9 mouse cellular contexts compared by ENCODE assay signal in the genomic region with DNA sequence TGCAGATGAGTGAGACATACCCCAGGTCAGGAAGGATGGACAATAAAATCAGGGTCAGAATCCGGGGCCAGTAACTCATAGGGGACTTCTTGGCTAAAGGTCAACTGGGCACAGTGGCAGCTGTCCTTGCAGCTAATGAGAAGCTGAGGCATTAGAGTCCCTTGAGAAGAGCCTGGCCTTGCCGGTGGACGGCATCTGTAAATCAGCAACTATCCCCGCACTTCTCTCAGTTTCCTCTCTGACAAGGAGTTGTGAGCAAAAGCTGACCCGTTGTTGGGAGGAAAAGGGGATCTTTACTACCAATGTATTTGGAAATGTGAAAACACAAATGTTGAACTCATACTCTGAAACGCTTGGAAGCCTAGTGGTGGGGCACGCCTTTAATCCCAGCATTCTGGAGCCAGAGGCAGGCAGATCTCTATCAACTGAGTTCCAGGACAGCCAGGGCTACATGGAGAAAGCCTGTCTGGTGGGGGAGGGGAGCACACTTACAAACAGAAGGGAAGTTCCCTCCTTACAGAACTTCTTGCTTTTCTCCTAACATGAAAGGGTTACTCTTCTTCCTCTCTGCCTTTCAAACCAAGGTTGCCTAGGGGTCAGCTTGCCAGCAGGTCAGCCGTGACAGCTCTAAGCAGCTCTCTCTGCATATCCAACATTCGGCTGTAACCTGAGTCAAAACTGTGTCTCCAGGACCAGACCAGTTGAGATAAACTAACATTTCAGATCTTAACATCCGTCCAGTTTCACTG. TPM values are rescaled to one million over a fixed set of nuclear protein-coding genes. Genes with fewer than 3 reads are reported as not detected.
DNase-seq lines count a peak whose midpoint lies in the region; TF ChIP-seq lines count a peak whose summit lies in the region.
"Had no signal": no experiment of that assay in that cellular context is flagged by ENCODE, and none has a peak within 500 bp of the region (broad histone marks: within the 10 kb centered on the region; RNA-seq: fewer than 3 reads in every experiment).

No protein-coding gene starts in this region.

- H3K4me3 ChIP-seq in ES-E14 (ENCODE audit: insufficient read depth in 1 of 2, low read depth in 1 of 2, low read length in 2 of 2, poor library complexity in 1 of 2, severe bottlenecking in 1 of 2), result peak overlapping the region in 1 of 2 experiments; percentile 9; a peak in 1 of 4 replicates
- H3K4me3 ChIP-seq in heart, embryonic 10.5 days, result peak overlapping the region; percentile 3; the same call in 1 of the 2 replicates
- H3K4me3 ChIP-seq: limb, embryonic 12.5 days had no signal

- peak; percentile 19 to 54 for DNase-seq in heart, adult 18-20 months
- no peak for DNase-seq in heart, adult 11 months
- DNase-seq in ES-E14 (ENCODE audit: low read depth, low spot score) (no peak), adipocyte (ENCODE audit: low spot score) (no peak)
- no peak for DNase-seq in heart, embryonic 10.5 days (ENCODE audit: low spot score)
- peak; percentile 30 for DNase-seq in kidney, postnatal 10 days
- DNase-seq in cerebellum, postnatal 36 days, result no peak
- no peak for DNase-seq in Muller cell, postnatal 12 days (ENCODE audit: inconsistent ontology term)

- peak overlapping the region; percentile 91 for H3K27ac ChIP-seq in ES-E14 (ENCODE audit: insufficient read depth, low read depth, low read length, poor library complexity, severe bottlenecking)
- peak overlapping the region; percentile 47 for H3K27ac ChIP-seq in heart, embryonic 10.5 days
- H3K27ac ChIP-seq: limb, embryonic 12.5 days had no signal

- WGBS in heart, embryonic 10.5 days, result 55% methylated on average over 10 of the region's 10 CpGs

- no peaks in the 10 kb centered on the region for H3K9me3 ChIP-seq in ES-E14 (ENCODE audit: control insufficient read depth, insufficient read depth, low read depth, low read length)
- H3K9me3 ChIP-seq in heart, embryonic 10.5 days, result no peaks in the 10 kb centered on the region
- H3K9me3 ChIP-seq: limb, embryonic 12.5 days had no signal

- no peaks in the 10 kb centered on the region for H3K27me3 ChIP-seq in heart, embryonic 10.5 days (ENCODE audit: insufficient read depth, poor library complexity, severe bottlenecking)
- H3K27me3 ChIP-seq: limb, embryonic 12.5 days had no signal

- in situ Hi-C loops in ES-E14 (cut with MboI; ENCODE audit: low sequenced_read_pairs in 2 of 2, unreplicated experiment in 2 of 2), result no loop called here

- H3K4me1 ChIP-seq in ES-E14 (ENCODE audit: control insufficient read depth in 2 of 2, insufficient read depth in 2 of 2, low read length in 2 of 2, poor library complexity in 1 of 2), result peaks cover 3 to 10% of the 10 kb centered on the region in 2 experiments; a peak in 3 of 4 replicates
- H3K4me1 ChIP-seq in heart, embryonic 10.5 days, result peaks cover 12% of the 10 kb centered on the region
- H3K4me1 ChIP-seq: limb, embryonic 12.5 days had no signal

- peak overlapping the region; percentile 74 for H3K9ac ChIP-seq in ES-E14 (ENCODE audit: insufficient read depth, low read depth, low read length, poor library complexity, severe bottlenecking)
- H3K9ac ChIP-seq: limb, embryonic 12.5 days had no signal

- peaks cover 28% of the 10 kb centered on the region for H3K36me3 ChIP-seq in ES-E14 (ENCODE audit: control insufficient read depth, insufficient read depth, low read length, poor library complexity, severe bottlenecking)
- 0 out of 2 replicates have a peak, but pooled peaks cover 5% of the 10 kb centered on the region for H3K36me3 ChIP-seq in heart, embryonic 10.5 days
- H3K36me3 ChIP-seq: limb, embryonic 12.5 days had no signal

TF ChIP-seq in ES-E14, 5 proteins besides CTCF, POLR2A, EP300 and RAD21:
- no peak for TF ChIP-seq ZC3H11A (IDR thresholded peaks at IDR 0.05; ENCODE audit: borderline replicate concordance, low read depth, low read length)
- TF ChIP-seq ZNF384 (IDR thresholded peaks at IDR 0.05; ENCODE audit: low read depth, low read length), result no peak
- TF ChIP-seq MAFK (IDR thresholded peaks at IDR 0.05; ENCODE audit: insufficient read depth, low read depth, low read length), result no peak
- no peak for TF ChIP-seq HCFC1 (IDR thresholded peaks at IDR 0.05; ENCODE audit: borderline replicate concordance, insufficient read depth, low read length)
- TF ChIP-seq CHD2 (IDR thresholded peaks at IDR 0.05; ENCODE audit: low read depth, low read length), result no peak
TF ChIP-seq in ES-E14: peak in this region for 0.

RNA-seq across cellular contexts. Expression of a gene that starts 14.1 kb away (rescaled TPM):
- total RNA-seq in heart, adult 18-20 months (2021), result 100 to 1,000 TPM; 253 to 258 TPM
- total RNA-seq in ES-E14 (2012; rRNA removed), result 42.6 and 44.2 TPM in 2 replicates
- polyA plus RNA-seq in heart, embryonic 10.5 days (2016; fragmentation: Nextera tagmentation; extraction: Ambion mirVana), result 47.0 and 86.1 TPM in 2 replicates

RNA-seq across cellular contexts. Expression of a gene that starts 35.3 kb away (rescaled TPM):
- total RNA-seq in heart, adult 18-20 months (2021), result 10 to 100 TPM; 30.9 to 31.3 TPM
- 210 and 242 TPM in 2 replicates for total RNA-seq in ES-E14 (2012; rRNA removed)
- polyA plus RNA-seq in heart, embryonic 10.5 days (2016; fragmentation: Nextera tagmentation; extraction: Ambion mirVana), result 161 and 182 TPM in 2 replicates

Comparison
In these comparisons a context has a peak if more than half of its experiments do, and no peak if none do; other contexts are left out.
1. DNase-seq: peak in heart, adult 18-20 months (2 of 2) and kidney, postnatal 10 days (single experiment); none in heart, adult 11 months (single experiment), ES-E14 (single experiment), heart, embryonic 10.5 days (single experiment), adipocyte (single experiment), cerebellum, postnatal 36 days (0 of 2) and Muller cell, postnatal 12 days (single experiment).